Mouse (Mus musculus) left cerebral cortex, adult 8-10 months (tissue): Measurements from ENCODE around the gene Cdca7. TPM values are rescaled to one million over a fixed set of nuclear protein-coding genes. Genes with fewer than 3 reads are reported as not detected.

Source experiments
- total RNA-seq, 4 experiments: library from RNA; stranded (reverse); gene quantifications; 2 replicates each; pipeline ENCODE4 v1.2.4; 2022

Gene Cdca7
- total RNA-seq, 4 experiments from 2014 or later: 5.7 to 6.9 (median 6.3) TPM

Other genes with a start within 250 kb of the Cdca7 start
- gene Map3k20, start 190.5 kb upstream of the Cdca7 start, total RNA-seq: 10 to 100 TPM in 2 of 4 experiments, 1 to 10 TPM in 2; 8.7 to 13.5 (median 10.0) TPM